Mouse (Mus musculus) cerebellum, adult 11 months (tissue): ENCODE measurements at regions not wholly inside any gene's neighbourhood (a gene's known extent, or its start where the extent isn't known, plus 50 kb on each side); places are given as distances from the start of the nearest gene placed in this dataset.
"Not testable (repeated sequence)": the region's sequence is repeated elsewhere in the genome, so short reads cannot be mapped to it uniquely, and the experiment has no call there.

Source experiments
- DNase-seq: peaks from one replicate; pipeline ENCODE4 v3.0.0; 2022

DNA sequence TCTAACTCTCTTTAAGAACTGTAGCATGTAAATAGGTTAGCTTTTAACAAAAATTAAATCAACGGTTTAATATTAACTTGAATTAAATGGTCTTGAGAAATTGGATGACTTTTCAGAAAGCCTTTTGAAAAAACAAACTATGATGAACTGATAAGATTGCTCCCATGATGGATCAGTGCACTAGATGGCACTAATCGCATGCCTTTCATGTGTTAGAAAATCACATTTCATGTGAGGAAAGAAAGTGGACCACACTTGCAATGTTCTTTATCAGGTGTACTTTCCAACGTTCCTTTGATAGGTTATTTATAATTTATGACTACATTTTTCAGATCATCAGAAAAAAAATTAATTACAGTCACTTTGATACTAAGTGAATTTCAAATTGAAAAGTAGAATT is 1003.2 kb upstream of the 4930412O13Rik start:
- DNase-seq, result no peak

- DNase-seq, result no peak
Measured at GRCm38 (mm10) chr2:8912417-8912816, 968.6 kb upstream of the 4930412O13Rik start.

- DNase-seq, result no peak
Measured at GRCm38 (mm10) chr2:8924856-8925255, 956.2 kb upstream of the 4930412O13Rik start.

DNA sequence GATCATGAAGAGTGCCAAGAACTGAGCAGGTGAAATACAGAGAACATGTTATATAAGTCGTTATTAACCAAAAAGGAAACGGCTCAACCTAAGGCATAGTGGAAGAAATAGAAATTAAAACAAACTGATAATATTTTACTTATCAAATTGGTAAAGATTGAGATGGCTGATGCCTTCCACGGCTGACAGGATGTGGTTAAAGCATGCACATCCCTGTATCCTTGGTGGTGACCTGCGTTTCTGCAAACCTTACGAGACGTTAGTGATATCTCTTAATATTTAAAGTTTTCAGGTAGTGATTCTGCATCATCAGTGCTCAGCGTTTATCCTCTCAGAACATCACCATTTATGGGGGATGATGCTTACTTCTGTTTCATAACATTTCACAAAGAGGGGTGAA is 939.5 kb upstream of the 4930412O13Rik start:
- DNase-seq, result no peak

DNA sequence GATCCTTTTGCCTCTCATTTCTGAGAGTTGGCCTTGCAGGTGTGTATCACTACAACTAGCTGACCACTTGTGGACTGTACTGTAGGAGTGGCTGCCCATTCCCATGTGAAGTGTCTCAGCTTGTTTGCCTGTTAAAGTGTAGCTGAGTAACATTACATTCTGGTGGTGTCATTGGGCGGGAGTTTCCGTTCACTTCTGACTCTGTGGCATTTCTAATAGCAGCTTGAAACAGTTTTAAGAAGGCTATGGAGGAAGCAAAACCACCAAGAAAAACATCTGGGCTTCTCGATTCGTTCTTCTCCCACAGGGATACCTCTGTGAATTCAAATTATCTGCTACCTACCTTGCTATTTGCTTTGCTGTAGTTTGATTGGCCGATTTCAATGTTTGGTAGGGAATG is 922.1 kb upstream of the 4930412O13Rik start:
- DNase-seq, result no peak

DNA sequence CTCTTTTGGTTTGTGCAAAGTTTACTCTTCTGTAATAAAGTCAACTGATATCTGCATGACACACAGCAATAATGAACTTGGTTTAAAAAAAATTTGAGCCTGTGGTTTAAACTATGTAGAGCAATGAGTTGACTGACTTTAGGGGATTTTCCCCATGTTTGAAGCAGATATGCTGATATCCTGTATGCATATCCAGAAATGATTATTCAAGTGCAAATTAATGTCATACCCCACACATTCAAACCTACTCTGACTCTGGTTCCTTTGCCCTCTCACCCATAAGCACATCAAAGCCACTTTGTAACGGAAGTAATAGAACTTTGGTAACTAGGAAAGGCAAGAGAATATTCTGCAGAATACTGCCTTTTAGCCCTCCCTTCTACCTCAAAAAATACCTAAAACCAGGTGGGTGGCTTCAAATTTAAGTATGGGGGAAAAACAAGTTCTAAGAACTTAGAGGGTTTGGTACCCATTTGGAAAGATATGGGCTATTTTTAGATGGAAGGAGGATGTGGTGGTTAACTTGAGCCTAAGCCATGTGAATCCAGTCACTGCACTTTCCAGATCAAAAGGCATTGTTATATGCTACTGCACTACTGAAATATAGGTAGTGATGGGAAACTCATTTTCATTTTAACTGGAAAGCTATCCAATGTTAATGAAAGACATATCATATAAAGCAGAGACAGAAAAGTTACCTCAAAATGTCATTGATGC is 915.9 kb upstream of the 4930412O13Rik start:
- DNase-seq, result no peak

DNA sequence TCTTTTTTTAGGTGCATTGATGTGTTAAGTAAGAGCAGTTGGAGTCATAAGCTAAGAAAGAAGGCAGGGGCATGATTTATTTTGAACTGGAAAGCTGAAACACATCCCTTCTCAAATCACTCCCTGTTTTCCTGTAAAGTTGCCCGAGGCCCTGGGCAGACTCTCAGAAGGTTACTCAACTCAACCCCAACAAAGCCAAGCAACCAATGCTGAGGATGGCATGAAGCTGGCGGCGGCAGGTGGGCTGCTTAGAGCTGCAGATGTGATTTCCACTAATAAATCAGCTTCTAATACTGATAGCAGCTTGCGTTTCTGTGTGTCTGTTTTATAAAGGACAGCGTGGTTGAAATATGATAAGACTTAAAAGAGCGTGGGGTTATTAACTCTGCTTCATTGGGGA is 905.4 kb upstream of the 4930412O13Rik start:
- DNase-seq, result no peak

DNA sequence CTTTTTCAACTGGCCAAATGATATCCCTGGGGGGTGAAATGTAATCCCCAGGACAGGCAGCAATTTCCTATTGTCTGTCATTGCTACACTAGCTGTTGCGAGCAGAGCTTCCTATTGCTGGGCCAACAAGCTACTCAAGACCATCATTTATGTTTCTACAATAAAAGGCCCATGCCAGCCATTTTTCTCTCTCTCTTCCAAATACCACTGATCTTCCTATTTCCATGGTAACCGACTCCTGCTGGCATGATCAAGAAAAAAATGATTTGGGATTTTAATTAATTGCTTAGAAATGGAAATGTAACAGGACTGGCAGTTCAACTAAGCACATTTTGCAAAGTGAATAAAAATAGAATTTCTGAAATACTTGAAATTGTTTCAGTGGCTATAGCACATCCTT is 868.7 kb upstream of the 4930412O13Rik start:
- DNase-seq, result no peak

DNA sequence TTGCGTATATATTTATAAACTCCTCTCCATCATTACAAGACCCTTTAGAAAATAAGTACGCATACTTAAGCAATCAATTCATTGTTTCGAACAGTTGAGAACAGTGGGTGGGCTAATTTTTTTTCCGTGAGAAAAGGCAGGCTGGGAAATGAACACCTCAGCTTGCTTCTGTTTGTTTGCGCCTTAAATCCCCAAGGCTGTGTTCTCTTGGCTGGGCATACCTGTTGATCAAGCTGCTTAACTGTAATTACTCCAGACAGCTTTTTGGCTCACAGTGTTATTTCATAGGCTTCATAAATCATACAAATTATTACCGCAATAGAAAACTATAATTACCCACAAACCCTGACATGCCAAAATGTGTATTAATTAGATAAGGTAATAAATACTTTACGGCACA is 848.0 kb upstream of the 4930412O13Rik start:
- no peak for DNase-seq

DNA sequence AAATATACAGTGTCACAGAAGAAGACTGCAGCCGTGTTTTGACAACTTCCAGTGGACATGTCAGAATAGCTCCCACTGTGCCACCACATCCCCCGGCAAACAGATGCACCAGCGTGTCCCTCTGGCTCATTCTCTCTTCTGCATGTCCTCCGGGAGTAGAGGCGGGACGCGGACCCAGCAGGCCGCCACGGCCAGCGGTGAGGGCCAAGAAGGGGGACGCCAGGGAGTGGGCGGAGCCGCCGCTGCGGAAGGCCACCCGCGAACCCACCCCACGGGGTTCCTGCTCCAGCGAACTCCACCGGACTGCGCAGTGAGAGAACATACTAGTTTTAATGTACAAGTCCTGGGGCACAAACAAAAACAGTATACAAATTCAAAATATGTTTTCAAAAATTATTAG is 838.7 kb upstream of the 4930412O13Rik start:
- not testable (repeated sequence) for DNase-seq

DNA sequence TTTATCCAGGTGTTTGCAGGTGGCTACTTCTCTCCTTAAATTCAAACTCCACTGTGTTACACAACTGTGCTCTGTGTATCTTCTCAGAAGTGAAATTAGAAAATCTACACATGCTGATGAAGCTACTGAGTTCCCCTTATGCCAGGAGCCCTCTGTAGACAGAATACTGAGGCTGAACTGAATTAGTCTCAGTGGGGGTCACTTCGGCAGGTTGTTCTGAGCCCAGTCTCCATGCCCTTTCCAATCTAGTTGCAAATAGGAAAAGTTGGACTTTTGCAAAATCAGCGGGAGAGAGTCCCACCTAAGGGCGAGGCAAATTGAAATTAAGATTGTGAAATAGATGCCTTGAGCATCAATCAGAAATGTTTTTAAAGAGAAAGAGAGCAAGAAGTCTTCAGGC is 833.1 kb upstream of the 4930412O13Rik start:
- peak; percentile 1 for DNase-seq

DNA sequence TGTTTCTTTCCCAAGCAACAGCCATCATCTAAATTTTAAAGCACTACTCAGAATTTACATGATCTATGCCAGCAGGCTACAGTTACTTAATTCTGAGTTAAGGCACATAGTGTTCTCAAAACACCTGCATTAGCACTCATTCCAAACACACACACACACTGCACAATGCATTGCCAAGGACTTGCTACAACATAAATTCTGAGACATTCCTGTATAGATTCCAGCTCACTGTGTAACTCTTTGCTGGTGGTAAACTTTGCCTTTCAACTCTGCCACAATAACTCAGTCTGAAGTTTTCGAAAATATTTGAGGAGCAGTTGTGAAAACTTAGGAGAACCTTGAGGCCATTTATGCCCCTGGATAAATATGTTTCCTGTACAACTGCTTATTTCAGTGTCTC is 807.2 kb upstream of the 4930412O13Rik start:
- DNase-seq, result no peak

DNA sequence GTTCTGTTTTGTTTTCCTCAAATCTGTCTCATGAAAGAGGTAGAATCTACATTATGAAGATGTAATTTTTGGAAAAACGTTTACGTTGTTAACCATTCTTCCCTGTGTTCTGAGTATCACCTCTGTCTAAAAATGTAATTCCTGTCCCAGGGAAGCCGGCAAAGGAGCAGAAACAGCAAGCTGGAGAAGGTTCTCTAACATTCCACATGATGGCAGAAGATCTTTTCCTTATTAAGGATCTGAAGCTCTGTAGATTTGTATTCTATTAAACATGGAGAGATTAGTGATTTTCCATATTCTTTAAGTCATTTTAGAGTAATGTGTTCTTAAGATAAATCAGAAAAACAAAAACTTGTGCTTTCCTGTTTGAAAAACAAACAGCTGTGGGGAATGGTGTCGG is 802.9 kb upstream of the 4930412O13Rik start:
- DNase-seq, result no peak

GRCm38 (mm10) chr2:9081746-9082145 is 799.3 kb upstream of the 4930412O13Rik start:
- no peak for DNase-seq

- no peak for DNase-seq
Measured at GRCm38 (mm10) chr2:9095317-9095716, 785.7 kb upstream of the 4930412O13Rik start.

GRCm38 (mm10) chr2:9116697-9117096 is 764.4 kb upstream of the 4930412O13Rik start:
- no peak for DNase-seq

DNA sequence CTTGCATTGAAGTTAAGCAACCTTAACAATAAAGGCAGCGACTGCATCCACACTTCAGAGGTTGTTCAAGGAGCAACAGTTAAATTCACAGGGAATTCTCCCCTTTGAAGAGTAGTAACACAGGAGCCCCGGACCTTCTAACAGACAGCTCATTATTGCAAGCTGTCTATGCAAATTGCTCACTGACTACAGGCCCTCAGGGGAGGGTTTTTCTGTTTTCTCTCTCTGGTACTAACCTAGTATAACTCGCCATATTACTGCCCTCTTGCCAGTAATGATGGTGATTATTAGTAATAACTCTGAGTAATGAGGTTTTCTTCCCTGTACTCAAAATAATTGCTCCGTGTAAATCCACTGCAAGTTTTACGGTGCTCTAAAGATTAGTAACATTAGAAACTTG is 763.5 kb upstream of the 4930412O13Rik start:
- DNase-seq, result no peak

DNA sequence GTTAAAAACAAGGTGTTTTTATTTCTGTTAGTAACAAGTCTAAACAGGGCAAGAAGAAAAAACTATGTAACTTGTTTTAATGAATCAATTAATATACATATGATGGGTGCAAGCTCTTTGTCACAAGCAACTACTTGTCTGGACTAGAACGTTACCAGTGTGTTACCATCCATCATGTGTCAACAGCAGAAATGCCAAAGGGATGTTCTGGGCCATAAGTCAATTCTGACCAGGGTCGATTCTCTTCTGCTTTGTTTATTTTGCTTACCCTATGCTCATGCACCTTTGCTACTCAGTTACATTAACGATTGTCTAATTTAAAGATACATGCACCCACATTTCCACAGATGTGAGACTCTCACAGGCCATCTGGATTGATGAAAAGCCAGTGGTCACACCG is 744.1 kb upstream of the 4930412O13Rik start:
- DNase-seq, result no peak

- DNase-seq, result no peak
Measured at GRCm38 (mm10) chr2:9141411-9141810, 739.6 kb upstream of the 4930412O13Rik start.

GRCm38 (mm10) chr2:9155604-9156003 is 725.4 kb upstream of the 4930412O13Rik start:
- no peak for DNase-seq

- DNase-seq, result no peak
Measured at GRCm38 (mm10) chr2:9160181-9160580, 720.9 kb upstream of the 4930412O13Rik start.

GRCm38 (mm10) chr2:9163819-9164560 is 717.1 kb upstream of the 4930412O13Rik start:
- DNase-seq, result no peak

DNA sequence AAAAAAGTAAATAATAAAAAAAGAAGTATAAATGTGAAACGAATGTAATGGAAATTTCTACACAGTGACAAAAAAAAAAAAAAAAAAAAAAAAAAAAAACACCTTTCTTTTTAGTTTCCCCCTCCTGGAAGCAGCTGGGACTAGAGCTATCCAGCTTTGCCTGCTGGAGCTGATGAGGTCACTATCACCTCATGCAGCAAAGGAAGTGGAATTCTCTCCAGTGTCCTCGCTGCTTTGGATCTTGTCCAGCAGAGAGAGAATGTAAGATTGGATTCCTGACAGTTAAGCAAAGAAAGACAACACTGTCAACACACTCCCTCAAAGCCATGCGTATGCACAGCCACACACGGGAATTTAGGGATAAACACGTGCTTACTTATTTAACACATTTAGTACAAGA is 698.9 kb upstream of the 4930412O13Rik start:
- DNase-seq, result no peak

- DNase-seq, result no peak
Measured at GRCm38 (mm10) chr2:9184243-9184642, 696.8 kb upstream of the 4930412O13Rik start.
